Mouse (Mus musculus): ENCODE data around the gene 1700017D01Rik. TPM values are rescaled to one million over a fixed set of nuclear protein-coding genes. Genes with fewer than 3 reads are reported as not detected.
"Not testable (repeated sequence)": the region's sequence is repeated elsewhere in the genome, so short reads cannot be mapped to it uniquely, and the experiment has no call there.

1700017D01Rik gene
- polyA plus RNA-seq, 1 experiment from 2014 or later = not detected

- no peaks in the 10 kb centered on the region for H3K36me3 ChIP-seq
- H3K9me3 ChIP-seq = no peaks in the 10 kb centered on the region
- no peak within 1 kb of the TSS for H3K4me2 ChIP-seq (replicated peaks)
- no peak within 1 kb of the TSS for H3K27ac ChIP-seq
- no peak within 1 kb of the TSS for H3K4me3 ChIP-seq (replicated peaks)
- no peak for ATAC-seq
- WGBS = 91% methylated on average over 4 of the region's 4 CpGs
- H3K9ac ChIP-seq (replicated peaks) = no peak within 1 kb of the TSS
- H3K4me1 ChIP-seq (replicated peaks) = no peaks in the 10 kb centered on the region
- H3K27me3 ChIP-seq = no peaks in the 10 kb centered on the region
Observed at GRCm38 (mm10) chr19:11080934-11081333, 49.7 kb downstream of the 1700017D01Rik start, which contains the start of gene Ms4a8a. Ms4a8a (minus strand) TSS chr19:11081102.

DNA sequence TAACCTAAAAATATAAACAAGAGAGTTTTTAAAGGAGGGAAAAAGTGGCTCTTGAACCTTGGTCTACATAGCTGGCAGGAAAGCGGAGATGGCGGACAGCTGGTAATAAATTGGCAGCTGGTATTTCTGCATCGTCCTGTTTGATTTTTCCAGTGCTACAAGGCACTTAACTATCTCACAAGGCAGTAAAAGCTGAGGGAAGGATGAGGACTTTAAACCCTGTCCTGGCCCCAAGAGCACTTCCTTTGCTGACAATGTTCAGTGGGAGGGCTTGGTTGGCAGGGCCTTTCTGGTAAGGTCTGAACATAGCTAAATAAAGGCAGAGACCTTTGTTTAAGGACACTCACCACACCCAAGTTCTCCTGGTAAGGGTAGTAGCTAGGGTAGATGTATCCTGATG lies 60.3 kb downstream of the 1700017D01Rik start:
- H3K27me3 ChIP-seq = no peaks in the 10 kb centered on the region
- no peak overlapping the region for H3K9ac ChIP-seq (replicated peaks)
- H3K4me1 ChIP-seq (replicated peaks) = no peaks in the 10 kb centered on the region
- no peak overlapping the region for H3K27ac ChIP-seq
- no peaks in the 10 kb centered on the region for H3K36me3 ChIP-seq
- whole genome bisulfite sequencing = 84% methylated on average over 3 of the region's 3 CpGs
- no peak for ATAC-seq
- H3K9me3 ChIP-seq = no peaks in the 10 kb centered on the region
- no peak overlapping the region for H3K4me3 ChIP-seq (replicated peaks)
- H3K4me2 ChIP-seq (replicated peaks) = no peak overlapping the region

- H3K4me1 ChIP-seq (replicated peaks) = no peaks in the 10 kb centered on the region
- H3K4me3 ChIP-seq (replicated peaks) = no peak overlapping the region
- WGBS = 94% methylated on average over 2 of the region's 2 CpGs
- no peak overlapping the region for H3K9ac ChIP-seq (replicated peaks)
- no peaks in the 10 kb centered on the region for H3K27me3 ChIP-seq
- H3K9me3 ChIP-seq = no peaks in the 10 kb centered on the region
- H3K27ac ChIP-seq = no peak overlapping the region
- H3K36me3 ChIP-seq = no peaks in the 10 kb centered on the region
- no peak for ATAC-seq
- H3K4me2 ChIP-seq (replicated peaks) = no peak overlapping the region
Observed at GRCm38 (mm10) chr19:11065202-11065875, 65.3 kb downstream of the 1700017D01Rik start.

DNA sequence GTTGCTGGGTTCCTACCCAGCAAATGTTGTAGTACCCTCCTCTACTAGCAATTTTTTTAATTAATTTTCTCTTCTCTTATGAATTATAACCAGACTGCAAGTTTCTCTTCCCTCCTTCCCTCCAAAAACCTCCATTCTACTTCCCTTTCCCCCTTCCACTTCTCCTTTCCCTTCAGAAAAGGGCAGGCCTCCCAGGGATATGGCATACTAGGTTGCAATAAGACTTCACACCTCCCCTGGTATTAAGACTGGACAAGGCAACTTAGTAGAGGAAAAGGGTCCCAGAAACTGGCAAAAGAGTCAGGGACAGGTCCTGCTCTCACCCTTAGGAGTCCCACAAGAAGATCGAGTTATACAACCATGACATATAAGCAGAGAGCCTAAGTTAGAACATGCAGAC lies 69.8 kb downstream of the 1700017D01Rik start:
- no peaks in the 10 kb centered on the region for H3K36me3 ChIP-seq
- no peak overlapping the region for H3K27ac ChIP-seq
- H3K9ac ChIP-seq (replicated peaks) = no peak overlapping the region
- no peak overlapping the region for H3K4me2 ChIP-seq (replicated peaks)
- 87% methylated on average over 1 of the region's 1 CpGs for WGBS
- H3K27me3 ChIP-seq = no peaks in the 10 kb centered on the region
- H3K9me3 ChIP-seq = no peaks in the 10 kb centered on the region
- ATAC-seq = no peak
- H3K4me1 ChIP-seq (replicated peaks) = no peaks in the 10 kb centered on the region
- no peak overlapping the region for H3K4me3 ChIP-seq (replicated peaks)

DNA sequence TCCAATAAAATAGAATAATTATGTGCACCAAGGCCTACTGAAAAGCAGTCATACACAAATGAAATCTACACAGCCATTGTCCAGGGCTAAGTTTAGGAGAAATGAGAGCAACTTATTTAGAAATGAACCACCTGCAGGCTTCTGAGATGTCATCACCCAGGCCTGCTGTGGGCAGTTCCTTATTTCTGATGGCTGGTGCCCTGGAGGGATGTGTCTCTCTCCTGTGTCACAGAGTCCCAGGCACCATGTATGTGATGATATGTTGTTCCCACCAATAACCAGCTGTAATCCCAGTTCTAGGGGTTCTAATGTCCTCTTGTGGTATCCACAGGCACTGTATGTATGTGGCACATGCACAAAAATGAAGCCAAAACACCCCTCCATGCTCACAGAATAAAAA lies 70.7 kb downstream of the 1700017D01Rik start:
- Histone ChIP-seq H3K9ac (replicated peaks) (no peak overlapping the region), H3K27me3 (no peaks in the 10 kb centered on the region), H3K36me3 (no peaks in the 10 kb centered on the region), H3K4me2 (replicated peaks) (no peak overlapping the region), H3K4me3 (replicated peaks) (no peak overlapping the region), H3K9me3 (no peaks in the 10 kb centered on the region), H3K4me1 (replicated peaks) (no peaks in the 10 kb centered on the region), H3K27ac (no peak overlapping the region)
- no peak for ATAC-seq

DNA sequence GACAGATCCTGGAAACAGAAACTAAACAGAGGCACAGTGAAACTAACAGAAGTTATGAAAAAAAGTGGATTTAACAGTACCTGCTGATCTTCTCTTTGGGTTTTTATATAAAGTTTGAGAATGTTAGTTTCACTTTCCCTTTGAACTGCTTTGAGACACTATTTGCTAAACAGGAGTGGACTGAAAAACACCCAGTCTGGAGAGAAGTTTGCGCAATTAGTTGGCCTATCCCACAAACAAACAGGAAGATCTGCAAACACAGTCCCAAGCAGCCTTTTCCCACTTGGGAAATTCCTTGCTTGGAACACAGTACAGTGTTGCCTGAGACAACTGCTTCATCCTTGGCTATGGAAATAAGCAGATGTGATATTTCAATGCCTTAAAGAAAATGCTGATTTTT lies 75.0 kb downstream of the 1700017D01Rik start:
- not testable (repeated sequence) for H3K4me3 ChIP-seq (replicated peaks); ATAC-seq

DNA sequence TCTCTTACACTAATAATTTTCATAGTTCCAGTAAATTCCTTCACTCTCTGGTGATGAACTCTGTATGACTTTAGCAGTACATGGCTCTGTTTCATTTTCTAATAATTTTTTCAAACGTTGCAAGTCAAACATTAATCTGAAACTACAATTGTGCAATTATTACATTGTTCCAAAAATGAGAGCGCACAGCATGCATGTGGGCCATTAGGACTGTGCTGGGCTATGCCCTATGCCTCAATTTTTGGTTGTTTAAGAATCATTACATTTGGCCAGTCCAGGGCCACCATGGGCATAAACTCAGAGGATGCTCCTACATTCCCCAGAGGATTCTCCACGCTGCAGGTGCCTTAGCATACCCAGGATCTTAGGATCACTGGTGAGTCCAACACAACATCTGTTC lies 77.4 kb downstream of the 1700017D01Rik start:
- no peak overlapping the region for H3K4me2 ChIP-seq (replicated peaks)
- no peak for ATAC-seq
- H3K9ac ChIP-seq (replicated peaks) = no peak overlapping the region
- WGBS = 69% methylated on average over 3 of the region's 3 CpGs
- H3K36me3 ChIP-seq = no peaks in the 10 kb centered on the region
- H3K9me3 ChIP-seq = no peaks in the 10 kb centered on the region
- H3K27ac ChIP-seq = no peak overlapping the region
- no peaks in the 10 kb centered on the region for H3K4me1 ChIP-seq (replicated peaks)
- no peaks in the 10 kb centered on the region for H3K27me3 ChIP-seq
- H3K4me3 ChIP-seq (replicated peaks) = no peak overlapping the region

More for the DNA sequence above, 75.0 kb downstream of the 1700017D01Rik start:
- not testable (repeated sequence) for H3K36me3 ChIP-seq; H3K27me3 ChIP-seq; H3K27ac ChIP-seq; H3K4me1 ChIP-seq (replicated peaks); H3K9me3 ChIP-seq; H3K4me2 ChIP-seq (replicated peaks); H3K9ac ChIP-seq (replicated peaks)
- WGBS = 94% methylated on average over 1 of the region's 1 CpGs

DNA sequence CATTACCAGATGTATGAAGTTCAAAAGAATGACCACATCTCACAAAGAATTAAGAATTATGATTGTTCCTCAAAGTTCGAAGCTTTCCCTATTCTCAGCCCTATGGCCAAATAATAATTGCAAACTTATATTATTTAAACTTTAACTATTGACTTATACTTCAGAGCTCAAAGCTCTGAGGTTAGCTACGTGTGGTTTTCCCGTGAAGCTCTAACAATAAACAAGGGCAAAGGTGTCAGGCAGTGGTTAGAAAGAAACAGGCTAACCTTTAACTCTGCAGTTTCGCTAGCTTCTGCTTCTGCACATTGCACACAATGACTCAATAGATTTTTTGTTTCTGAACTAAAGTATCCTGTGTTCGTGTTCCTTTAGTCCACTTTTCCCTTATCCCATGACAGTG lies 77.8 kb downstream of the 1700017D01Rik start:
- H3K27ac ChIP-seq = no peak overlapping the region
- no peaks in the 10 kb centered on the region for H3K27me3 ChIP-seq
- H3K9ac ChIP-seq (replicated peaks) = no peak overlapping the region
- no peak overlapping the region for H3K4me3 ChIP-seq (replicated peaks)
- 78% methylated on average over 5 of the region's 5 CpGs for WGBS
- H3K4me2 ChIP-seq (replicated peaks) = no peak overlapping the region
- H3K9me3 ChIP-seq = no peaks in the 10 kb centered on the region
- ATAC-seq = no peak
- H3K4me1 ChIP-seq (replicated peaks) = no peaks in the 10 kb centered on the region
- no peaks in the 10 kb centered on the region for H3K36me3 ChIP-seq

DNA sequence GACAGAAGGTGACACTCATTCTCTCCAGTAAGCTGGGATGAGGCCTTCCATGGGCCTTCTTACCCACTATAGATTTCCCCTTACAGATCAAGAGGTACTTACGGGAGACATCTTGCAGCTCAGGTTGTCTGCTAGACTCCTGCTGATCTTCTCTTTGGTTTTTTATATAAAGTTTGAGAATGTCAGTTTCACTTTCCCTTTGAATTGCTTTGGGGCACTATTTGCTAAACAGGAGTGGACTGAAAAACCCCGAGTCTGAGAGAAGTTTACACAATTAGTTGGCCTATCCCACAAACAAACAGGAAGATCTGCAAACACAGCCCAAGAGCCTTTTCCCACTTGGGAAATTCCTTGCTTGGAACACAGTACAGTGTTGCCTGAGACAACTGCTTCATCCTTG lies 80.4 kb downstream of the 1700017D01Rik start:
- Histone ChIP-seq H3K9me3 (no peaks in the 10 kb centered on the region), H3K4me1 (replicated peaks) (no peaks in the 10 kb centered on the region), H3K4me3 (replicated peaks) (no peak overlapping the region), H3K27me3 (0 out of 2 replicates have a peak, but pooled peaks cover 4% of the 10 kb centered on the region), H3K27ac (no peak overlapping the region), H3K9ac (replicated peaks) (no peak overlapping the region), H3K36me3 (no peaks in the 10 kb centered on the region), H3K4me2 (replicated peaks) (no peak overlapping the region)
- 79% methylated on average over 2 of the region's 2 CpGs for WGBS
- no peak for ATAC-seq

GRCm38 (mm10) chr19:11049426-11049825 lies 81.2 kb downstream of the 1700017D01Rik start:
- Histone ChIP-seq H3K27me3 (0 out of 2 replicates have a peak, but pooled peaks cover 4% of the 10 kb centered on the region), H3K36me3 (no peaks in the 10 kb centered on the region), H3K27ac (no peak overlapping the region), H3K4me3 (replicated peaks) (no peak overlapping the region), H3K4me1 (replicated peaks) (no peaks in the 10 kb centered on the region), H3K4me2 (replicated peaks) (no peak overlapping the region), H3K9ac (replicated peaks) (no peak overlapping the region), H3K9me3 (no peaks in the 10 kb centered on the region)
- ATAC-seq = no peak

- Histone ChIP-seq H3K36me3 (no peaks in the 10 kb centered on the region), H3K4me3 (replicated peaks) (no peak overlapping the region), H3K9ac (replicated peaks) (no peak overlapping the region), H3K9me3 (no peaks in the 10 kb centered on the region), H3K27ac (no peak overlapping the region), H3K4me2 (replicated peaks) (no peak overlapping the region), H3K27me3 (0 out of 2 replicates have a peak, but pooled peaks cover 4% of the 10 kb centered on the region), H3K4me1 (replicated peaks) (no peaks in the 10 kb centered on the region)
- WGBS = 80% methylated on average over 1 of the region's 1 CpGs
- no peak for ATAC-seq
Observed at GRCm38 (mm10) chr19:11048503-11048902, 82.2 kb downstream of the 1700017D01Rik start.

DNA sequence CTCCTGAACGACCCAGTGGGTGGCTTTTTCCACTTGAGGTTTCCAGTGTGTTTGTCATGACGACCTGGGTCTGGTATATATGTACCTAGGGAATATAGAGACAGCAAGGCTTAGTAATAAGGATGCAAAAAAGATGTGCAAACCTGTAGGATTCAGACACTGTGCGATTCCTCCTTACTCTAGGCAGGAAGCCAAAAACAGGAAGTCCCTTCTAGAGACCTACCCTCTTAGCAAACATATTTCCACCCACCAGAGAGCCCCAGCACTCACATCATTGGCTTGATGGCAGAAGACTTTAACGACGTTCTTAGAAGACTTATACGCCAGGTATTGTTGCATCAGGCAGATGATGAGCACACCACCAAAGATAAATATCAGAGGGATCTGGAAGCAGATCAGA lies 82.7 kb downstream of the 1700017D01Rik start:
- Histone ChIP-seq H3K4me1 (replicated peaks) (no peaks in the 10 kb centered on the region), H3K9me3 (no peaks in the 10 kb centered on the region), H3K27me3 (0 out of 2 replicates have a peak, but pooled peaks cover 4% of the 10 kb centered on the region), H3K4me2 (replicated peaks) (no peak overlapping the region), H3K36me3 (no peaks in the 10 kb centered on the region), H3K4me3 (replicated peaks) (no peak overlapping the region), H3K27ac (no peak overlapping the region), H3K9ac (replicated peaks) (no peak overlapping the region)
- WGBS = 83% methylated on average over 6 of the region's 6 CpGs
- ATAC-seq = no peak
